Comparison of ENCODE assay signal across 28 mouse cellular contexts in genomic region chr10:27007364-27007763, GRCm38 (mm10).
DNase-seq lines count a peak whose midpoint lies in the region; ATAC-seq and TF ChIP-seq lines count a peak whose summit lies in the region.
"Had no signal": no experiment of that assay in that cellular context is flagged by ENCODE, and none has a peak within 500 bp of the region (broad histone marks: within the 10 kb centered on the region; RNA-seq: fewer than 3 reads in every experiment).

No protein-coding gene starts in this region.

- no peak overlapping the region for H3K9ac ChIP-seq in forebrain, embryonic 14.5 days (ENCODE audit: low read length)
- H3K9ac ChIP-seq in forebrain, embryonic 12.5 days = no peak overlapping the region
- H3K9ac ChIP-seq in hindbrain, embryonic 16.5 days (ENCODE audit: low read depth, low read length) = no peak overlapping the region
- H3K9ac ChIP-seq: embryonic facial prominence, embryonic 15.5 days; heart, embryonic 13.5 days; kidney, embryonic 15.5 days; limb, embryonic 13.5 days had no signal

- H3K4me3 ChIP-seq in forebrain, embryonic 14.5 days (ENCODE audit: low read depth, low read length) = no peak overlapping the region
- no peak overlapping the region for H3K4me3 ChIP-seq in forebrain, embryonic 12.5 days (replicated peaks)
- H3K4me3 ChIP-seq in hindbrain, embryonic 16.5 days (ENCODE audit: low read length) = no peak overlapping the region
- H3K4me3 ChIP-seq in hindbrain, embryonic 10.5 days = no peak overlapping the region
- no peak overlapping the region for H3K4me3 ChIP-seq in lung, adult 2 months (replicated peaks; ENCODE audit: extremely low read depth, low read depth, low read length)
- H3K4me3 ChIP-seq: embryonic facial prominence, embryonic 10.5 days; embryonic facial prominence, embryonic 15.5 days; heart, embryonic 13.5 days; kidney, embryonic 15.5 days; layer of hippocampus, adult 2 months; limb, embryonic 13.5 days; megakaryocyte, embryonic 14.5 days had no signal

- no peak overlapping the region for H3K27ac ChIP-seq in forebrain, embryonic 14.5 days (ENCODE audit: low read depth, low read length)
- no peak overlapping the region for H3K27ac ChIP-seq in forebrain, embryonic 12.5 days
- H3K27ac ChIP-seq in hindbrain, embryonic 16.5 days (ENCODE audit: low read depth, low read length) = no peak overlapping the region
- no peak overlapping the region for H3K27ac ChIP-seq in hindbrain, embryonic 10.5 days
- H3K27ac ChIP-seq: embryonic facial prominence, embryonic 10.5 days; embryonic facial prominence, embryonic 15.5 days; heart, embryonic 13.5 days; kidney, embryonic 15.5 days; layer of hippocampus, adult 2 months; limb, embryonic 13.5 days; stomach, postnatal 0 days had no signal

- H3K36me3 ChIP-seq in forebrain, embryonic 14.5 days (ENCODE audit: control insufficient read depth, insufficient read depth, low read length) = no peaks in the 10 kb centered on the region
- H3K36me3 ChIP-seq in forebrain, embryonic 12.5 days (replicated peaks) = no peaks in the 10 kb centered on the region
- H3K36me3 ChIP-seq in hindbrain, embryonic 16.5 days (ENCODE audit: control insufficient read depth, insufficient read depth, low read length) = no peaks in the 10 kb centered on the region
- H3K36me3 ChIP-seq in hindbrain, embryonic 10.5 days = no peaks in the 10 kb centered on the region
- H3K36me3 ChIP-seq: embryonic facial prominence, embryonic 10.5 days; embryonic facial prominence, embryonic 15.5 days; heart, embryonic 13.5 days; kidney, embryonic 15.5 days; limb, embryonic 13.5 days had no signal

- no peaks in the 10 kb centered on the region for H3K9me3 ChIP-seq in forebrain, embryonic 14.5 days (replicated peaks; ENCODE audit: control insufficient read depth, low read length)
- H3K9me3 ChIP-seq in forebrain, embryonic 12.5 days = no peaks in the 10 kb centered on the region
- no peaks in the 10 kb centered on the region for H3K9me3 ChIP-seq in hindbrain, embryonic 16.5 days (ENCODE audit: control insufficient read depth, low read length)
- H3K9me3 ChIP-seq in hindbrain, embryonic 10.5 days = no peaks in the 10 kb centered on the region
- H3K9me3 ChIP-seq: embryonic facial prominence, embryonic 10.5 days; embryonic facial prominence, embryonic 15.5 days; heart, embryonic 13.5 days; kidney, embryonic 15.5 days; limb, embryonic 13.5 days; megakaryocyte, embryonic 14.5 days had no signal

- 54% methylated on average over 2 of the region's 2 CpGs for WGBS in forebrain, embryonic 14.5 days
- 79% methylated on average over 2 of the region's 2 CpGs for WGBS in forebrain, embryonic 12.5 days
- WGBS in hindbrain, embryonic 16.5 days = 38% methylated on average over 2 of the region's 2 CpGs
- WGBS in hindbrain, embryonic 10.5 days = 85% methylated on average over 2 of the region's 2 CpGs
- 62% methylated on average over 2 of the region's 2 CpGs for WGBS in lung, adult 2 months

- peak; percentile 56 for DNase-seq in forebrain, embryonic 14.5 days (ENCODE audit: low spot score)
- DNase-seq in hindbrain, embryonic 10.5 days (ENCODE audit: low spot score) = no peak
- peak; percentile 9 for DNase-seq in retina, postnatal 1 day
- no peak for DNase-seq in retina, embryonic 14.5 days (ENCODE audit: low spot score)
- no peak for DNase-seq in lung, adult 2 months
- no peak for DNase-seq in kidney, adult 18-20 months
- DNase-seq: adrenal gland, postnatal 14 days; cerebellum, adult 18-20 months; cerebellum, postnatal 14 days; heart, postnatal 10 days; kidney, adult 11 months; kidney, postnatal 36 days; lung, postnatal 4 days; right cerebral cortex, postnatal 4 days; thymus, adult 18-20 months; thymus, postnatal 25 days had no signal

- ATAC-seq in forebrain, embryonic 14.5 days = no peak
- no peak for ATAC-seq in forebrain, embryonic 12.5 days (ENCODE audit: low FRiP score)
- ATAC-seq in hindbrain, embryonic 16.5 days = peak; percentile 45
- ATAC-seq: inflammation-experienced regulatory T-cells, adult 6 months had no signal

- no peaks in the 10 kb centered on the region for H3K4me1 ChIP-seq in forebrain, embryonic 14.5 days (ENCODE audit: control insufficient read depth, insufficient read depth, low read length)
- peaks cover 3% of the 10 kb centered on the region; the same call in 1 of the 2 replicates for H3K4me1 ChIP-seq in forebrain, embryonic 12.5 days
- H3K4me1 ChIP-seq in hindbrain, embryonic 16.5 days (ENCODE audit: control insufficient read depth, insufficient read depth, low read depth, low read length) = no peaks in the 10 kb centered on the region
- no peaks in the 10 kb centered on the region for H3K4me1 ChIP-seq in hindbrain, embryonic 10.5 days (replicated peaks)
- no peaks in the 10 kb centered on the region for H3K4me1 ChIP-seq in lung, adult 2 months (ENCODE audit: control insufficient read depth, insufficient read depth, low read length)
- H3K4me1 ChIP-seq: embryonic facial prominence, embryonic 10.5 days; embryonic facial prominence, embryonic 15.5 days; heart, embryonic 13.5 days; kidney, embryonic 15.5 days; megakaryocyte, embryonic 14.5 days had no signal

- H3K27me3 ChIP-seq in forebrain, embryonic 14.5 days (replicated peaks; ENCODE audit: control insufficient read depth, insufficient read depth, low read length) = no peaks in the 10 kb centered on the region
- no peaks in the 10 kb centered on the region for H3K27me3 ChIP-seq in forebrain, embryonic 12.5 days
- no peaks in the 10 kb centered on the region for H3K27me3 ChIP-seq in hindbrain, embryonic 16.5 days (replicated peaks; ENCODE audit: control insufficient read depth, insufficient read depth, low read length)
- no peaks in the 10 kb centered on the region for H3K27me3 ChIP-seq in hindbrain, embryonic 10.5 days (ENCODE audit: insufficient read depth, poor library complexity, severe bottlenecking)
- H3K27me3 ChIP-seq: embryonic facial prominence, embryonic 15.5 days; heart, embryonic 13.5 days; kidney, embryonic 15.5 days; limb, embryonic 13.5 days; megakaryocyte, embryonic 14.5 days had no signal

- H3K4me2 ChIP-seq in forebrain, embryonic 14.5 days (ENCODE audit: low read length) = no peak overlapping the region
- no peak overlapping the region for H3K4me2 ChIP-seq in forebrain, embryonic 12.5 days
- H3K4me2 ChIP-seq in hindbrain, embryonic 16.5 days (ENCODE audit: low read length) = no peak overlapping the region
- H3K4me2 ChIP-seq: embryonic facial prominence, embryonic 15.5 days; heart, embryonic 13.5 days; kidney, embryonic 15.5 days; limb, embryonic 13.5 days; liver, embryonic 11.5 days had no signal

- TF ChIP-seq CTCF in lung, adult 2 months (IDR thresholded peaks at IDR 0.05; ENCODE audit: insufficient read depth, low read length) = no peak

- no peak for TF ChIP-seq POLR2A in lung, adult 2 months (IDR thresholded peaks at IDR 0.05; ENCODE audit: borderline replicate concordance, extremely low read depth, low read depth, low read length)

Comparison
In these comparisons a context has a peak if more than half of its experiments do, and no peak if none do; other contexts are left out.
1. DNase-seq: peak in forebrain, embryonic 14.5 days (single experiment) and retina, postnatal 1 day (single experiment); none in hindbrain, embryonic 10.5 days (single experiment), retina, embryonic 14.5 days (single experiment), lung, adult 2 months (single experiment) and kidney, adult 18-20 months (single experiment).